Mouse (Mus musculus): ENCODE measurements around the gene Xlr3a.
"Not testable (repeated sequence)": the region's sequence is repeated elsewhere in the genome, so short reads cannot be mapped to it uniquely, and the experiment has no call there.

Xlr3a gene

DNA sequence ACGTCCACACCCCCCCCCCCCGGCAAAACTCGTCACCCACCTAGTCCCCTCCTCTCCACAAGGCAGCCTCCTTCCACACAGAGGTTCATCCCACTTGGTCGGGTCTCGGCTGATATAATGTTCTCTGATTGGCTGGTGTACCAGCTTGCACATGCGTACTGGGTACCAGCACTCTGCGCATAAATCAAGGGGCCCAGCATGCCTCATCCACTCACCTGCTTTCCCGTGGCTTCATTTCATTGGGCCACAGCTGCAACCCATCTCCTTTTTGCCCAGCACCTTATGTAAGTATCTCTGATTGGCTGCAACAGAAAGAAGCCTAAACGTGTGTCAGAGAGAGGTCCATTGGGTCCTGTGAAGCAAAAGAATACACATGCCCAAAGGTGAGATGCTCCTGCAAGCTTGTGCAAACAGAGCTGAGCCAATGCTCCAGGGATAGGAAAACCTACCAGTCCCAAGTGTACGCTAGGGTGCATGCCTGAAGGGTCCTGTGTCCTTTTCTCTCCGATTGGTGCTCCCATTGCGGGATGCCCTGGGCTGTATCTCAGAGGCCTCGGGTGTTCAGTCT, at the start of gene Xlr3a:
Gene Xlr3a, minus strand, starts transcription at position 155 of the 568 bp plus-strand sequence.
- DNase-seq (ENCODE audit: low spot score), result peak; percentile 59

DNA sequence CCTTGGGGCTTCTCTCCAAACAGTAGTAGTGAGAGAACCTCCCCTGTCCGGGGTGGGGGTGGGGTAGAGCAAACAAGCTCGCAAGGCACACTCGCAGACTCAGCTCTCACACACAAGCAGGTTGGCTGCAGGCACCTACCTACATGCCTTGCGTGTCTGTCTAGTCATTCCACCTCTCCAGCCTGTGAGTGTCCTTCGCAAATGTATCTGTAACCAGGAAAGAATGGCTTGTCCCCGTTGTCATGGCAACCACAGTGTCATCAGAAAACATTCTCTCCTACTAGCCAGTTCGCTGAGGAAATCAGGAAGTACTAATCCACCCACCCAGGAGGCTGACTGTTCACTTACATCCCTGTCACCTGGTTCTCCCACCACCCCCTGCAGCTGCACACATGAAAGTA, 46.3 kb upstream of the Xlr3a start:
- not testable (repeated sequence) for DNase-seq (ENCODE audit: low spot score)

DNA sequence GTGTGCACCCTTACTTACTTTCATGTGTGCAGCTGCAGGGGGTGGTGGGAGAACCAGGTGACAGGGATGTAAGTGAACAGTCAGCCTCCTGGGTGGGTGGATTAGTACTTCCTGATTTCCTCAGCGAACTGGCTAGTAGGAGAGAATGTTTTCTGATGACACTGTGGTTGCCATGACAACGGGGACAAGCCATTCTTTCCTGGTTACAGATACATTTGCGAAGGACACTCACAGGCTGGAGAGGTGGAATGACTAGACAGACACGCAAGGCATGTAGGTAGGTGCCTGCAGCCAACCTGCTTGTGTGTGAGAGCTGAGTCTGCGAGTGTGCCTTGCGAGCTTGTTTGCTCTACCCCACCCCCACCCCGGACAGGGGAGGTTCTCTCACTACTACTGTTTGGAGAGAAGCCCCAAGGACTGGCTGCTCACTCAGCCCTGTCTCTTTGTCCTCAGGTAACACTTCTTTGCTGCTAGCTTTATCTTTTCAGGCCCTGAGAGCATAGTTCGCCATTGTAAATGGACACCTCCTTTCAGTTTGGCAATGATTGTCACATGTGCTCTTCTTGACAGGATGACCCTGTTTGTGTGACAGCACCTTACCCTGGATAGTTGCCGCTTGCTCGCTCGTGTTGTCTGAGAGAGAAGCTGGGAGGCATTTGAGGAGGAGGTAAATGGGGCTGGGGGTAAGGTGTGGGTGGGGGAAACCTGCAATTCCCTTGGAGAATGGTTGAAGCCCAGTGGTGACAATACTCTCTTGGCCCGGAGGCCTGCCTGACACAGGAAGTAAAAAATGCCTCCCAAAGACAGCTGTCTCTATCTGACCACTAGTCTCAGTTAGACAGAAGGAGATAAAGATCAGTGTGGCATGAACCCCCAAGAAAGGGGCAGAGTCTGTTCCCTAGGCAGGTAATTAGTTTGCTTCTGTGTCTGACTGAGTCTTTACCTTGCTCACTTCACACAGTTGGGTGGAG, 26.2 kb upstream of the Xlr3a start:
- not testable (repeated sequence) for DNase-seq (ENCODE audit: low spot score)

DNA sequence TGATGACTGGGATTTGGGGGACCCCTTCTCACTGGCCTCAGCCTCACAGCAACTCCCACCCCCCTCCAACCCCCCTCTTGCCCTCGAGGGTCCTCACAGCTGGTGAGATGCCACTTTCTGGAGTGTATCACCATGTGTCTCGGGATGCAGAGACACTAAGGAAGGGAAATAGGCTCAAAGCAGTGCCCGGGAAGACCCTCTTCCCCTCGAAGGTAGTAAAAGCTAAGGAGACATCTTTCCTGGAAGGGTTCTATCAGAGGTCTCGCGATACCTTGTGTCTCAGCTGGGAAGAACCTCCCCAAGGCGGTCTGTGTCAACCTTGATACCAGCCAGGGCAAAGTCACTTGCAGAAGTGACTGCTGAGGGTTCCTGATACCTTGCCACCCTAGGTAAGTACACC, 19.9 kb upstream of the Xlr3a start, which contains the start of gene Gm14685:
Gene Gm14685, plus strand, starts transcription at position 301 of the 400 bp plus-strand sequence.
- DNase-seq (ENCODE audit: low spot score), result not testable (repeated sequence)

DNA sequence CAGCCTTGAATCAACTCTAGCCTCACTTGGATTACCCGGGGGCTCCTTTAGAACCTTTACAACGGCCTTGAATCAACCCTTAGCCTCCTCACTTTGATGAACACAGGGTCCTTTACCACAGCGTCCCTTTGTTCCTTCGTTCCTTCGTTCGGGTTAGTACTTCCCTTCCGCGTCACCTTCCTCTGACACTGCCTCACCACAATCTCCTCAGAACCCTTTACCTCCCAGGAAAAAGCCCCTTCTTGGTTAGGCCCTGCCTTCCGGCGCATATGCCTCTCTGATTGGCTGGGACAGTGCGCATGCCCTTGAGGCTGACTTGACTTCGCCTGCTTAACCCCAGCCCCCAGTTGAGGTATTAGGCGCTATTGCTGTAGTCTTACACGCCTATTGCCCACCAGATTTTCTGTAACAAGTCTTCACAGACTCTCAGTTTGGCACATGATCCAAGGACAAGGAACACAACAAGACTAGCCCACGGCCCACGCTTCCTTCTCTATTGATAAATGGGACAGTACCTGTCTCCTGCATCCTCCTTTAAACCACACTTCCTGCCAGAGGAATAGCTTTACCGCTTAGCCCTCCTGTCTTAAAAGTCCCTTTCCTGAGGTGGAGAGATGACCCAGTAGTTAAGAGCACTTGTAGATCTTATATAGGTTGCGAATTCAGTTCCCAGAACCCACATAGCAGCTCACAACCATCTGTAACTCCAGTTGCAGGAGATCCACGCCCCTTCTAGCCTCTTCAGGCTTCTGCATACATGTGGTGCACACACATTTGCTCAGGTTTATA, 14.4 kb downstream of the Xlr3a start, which contains the start of gene Xlr4a:
Gene Xlr4a, minus strand, starts transcription at position 212 of the 789 bp plus-strand sequence.
- DNase-seq (ENCODE audit: low spot score), result not testable (repeated sequence)

DNA sequence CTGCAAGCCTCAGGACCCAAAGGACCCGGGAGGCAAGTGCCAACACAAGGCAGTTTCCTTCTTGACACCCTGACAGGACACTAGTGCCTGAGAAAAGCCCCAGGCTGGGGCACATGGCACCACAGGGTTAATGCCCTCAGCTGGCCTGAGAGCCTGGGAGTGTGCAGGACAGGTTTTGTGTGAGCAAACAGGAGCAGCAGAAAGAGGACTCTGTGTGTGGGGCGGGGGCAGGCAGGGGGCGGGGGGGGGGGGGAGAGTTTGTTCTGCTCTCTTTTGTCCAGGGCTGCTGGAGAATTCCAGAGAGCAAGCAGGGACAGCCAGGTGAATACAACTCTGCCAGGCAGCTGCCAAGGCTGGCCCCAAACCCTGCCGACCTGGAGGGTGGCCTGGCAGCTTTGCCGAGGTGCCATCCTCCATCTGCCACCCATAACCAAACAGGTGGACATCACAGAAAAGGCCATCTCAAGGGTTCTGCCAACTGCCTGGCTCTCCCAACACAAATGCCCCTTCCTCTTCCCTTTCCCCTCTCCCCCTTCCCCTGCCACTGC, 30.1 kb downstream of the Xlr3a start:
- not testable (repeated sequence) for DNase-seq (ENCODE audit: low spot score)

DNA sequence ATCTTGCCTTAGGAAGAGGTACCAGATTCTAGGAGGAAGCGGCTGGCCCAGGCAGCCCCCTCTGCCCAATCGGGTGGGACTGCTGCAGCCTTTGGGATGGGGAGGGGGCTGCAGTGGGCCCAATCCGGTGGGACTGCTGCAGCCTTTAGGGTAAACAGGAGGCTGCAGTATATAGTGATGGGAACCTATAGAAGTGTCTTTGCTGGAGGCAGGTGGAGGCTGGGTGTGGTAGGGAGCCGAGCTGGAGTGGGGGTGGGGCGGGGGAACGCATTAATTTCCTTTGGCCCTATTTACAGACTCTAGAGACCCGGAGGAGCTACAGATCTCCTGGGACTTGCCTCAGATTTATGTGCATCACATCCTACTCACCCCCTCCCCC, 32.5 kb downstream of the Xlr3a start, which contains the start of gene Pnma3:
Gene Pnma3, plus strand, starts transcription at position 373 of the 379 bp plus-strand sequence.
- DNase-seq (ENCODE audit: low spot score), result no peak

DNA sequence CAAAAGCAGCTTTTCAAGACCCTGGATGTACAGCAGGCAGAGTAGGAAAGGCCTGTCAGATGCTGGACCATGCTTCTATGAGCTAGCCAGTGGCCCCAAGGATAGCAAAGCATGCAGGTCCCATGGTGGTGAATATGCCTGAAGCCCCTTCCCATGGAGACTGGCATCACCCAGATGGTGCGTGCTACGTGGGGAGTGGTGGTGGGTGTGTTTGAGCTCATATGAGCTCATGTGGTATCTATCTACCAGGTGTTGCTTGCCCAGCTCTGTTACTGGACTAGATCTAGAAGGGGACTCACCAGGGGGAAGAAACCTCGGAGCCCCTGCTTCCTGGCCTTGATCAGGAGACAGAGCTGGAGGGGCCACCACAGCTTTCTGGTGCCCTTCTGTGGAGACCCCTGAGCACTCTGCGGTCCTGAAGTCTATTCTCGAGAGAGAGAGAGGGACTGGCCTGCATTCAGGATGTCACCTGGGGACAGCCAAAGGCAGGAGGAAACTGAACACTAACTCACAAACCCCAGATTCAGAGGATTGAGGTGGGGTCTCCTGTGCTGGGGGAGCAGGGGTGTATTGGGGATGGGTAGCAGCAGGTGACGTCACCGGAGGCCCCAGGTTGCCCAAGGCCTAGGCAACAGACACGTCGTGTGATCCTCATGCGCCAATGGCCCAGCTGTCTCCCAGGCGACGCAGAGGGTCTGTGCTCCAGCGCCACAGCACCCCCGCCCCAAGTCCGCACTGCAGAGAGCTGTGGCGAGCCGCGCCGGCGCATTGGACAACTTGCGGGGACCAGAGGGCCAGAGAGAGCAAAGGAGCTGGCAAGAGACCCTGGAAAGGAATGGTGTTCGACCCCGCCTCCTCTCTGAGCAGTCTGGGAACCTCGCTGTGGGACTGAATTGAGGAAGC, 33.1 kb downstream of the Xlr3a start:
- no peak for DNase-seq (ENCODE audit: low spot score)

DNA sequence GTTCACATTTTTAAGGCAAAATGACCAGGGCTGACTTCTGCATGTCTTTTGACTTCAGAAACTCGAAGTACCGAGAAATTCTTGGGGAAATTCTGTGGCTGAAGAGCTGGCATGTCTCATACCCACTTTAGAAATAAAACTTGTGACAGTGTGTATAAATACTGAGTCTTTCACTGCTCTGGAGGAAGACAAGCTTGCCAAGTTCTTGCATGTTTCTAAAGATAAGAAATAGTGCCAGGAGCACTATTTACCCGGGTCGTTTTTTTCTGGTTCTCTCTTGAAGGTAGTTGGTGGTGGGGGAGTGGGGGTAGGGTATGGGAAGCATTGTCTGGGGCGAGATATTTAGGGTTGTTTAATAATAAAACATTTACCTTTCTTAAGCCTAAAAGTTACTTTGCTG, 34.6 kb downstream of the Xlr3a start:
- no peak for DNase-seq (ENCODE audit: low spot score)

DNA sequence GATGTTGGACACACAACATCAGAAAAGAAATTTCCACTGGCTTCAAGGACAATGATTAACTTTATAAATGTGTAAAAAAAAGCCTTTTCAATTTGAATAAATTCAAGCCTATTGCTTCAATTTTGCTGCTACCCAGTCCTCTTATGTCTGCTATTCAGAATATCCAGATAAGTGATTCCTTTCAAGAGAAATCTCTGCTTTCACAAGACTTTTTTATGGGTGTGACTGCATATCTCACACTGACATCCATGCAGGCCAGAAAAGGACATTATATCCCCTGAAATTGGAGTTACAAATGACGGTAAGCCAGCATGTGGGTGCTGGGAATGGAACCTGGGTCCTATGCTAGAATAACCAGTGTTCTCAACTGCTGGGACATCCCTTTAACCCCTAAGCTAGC, 35.4 kb downstream of the Xlr3a start:
- no peak for DNase-seq (ENCODE audit: low spot score)

DNA sequence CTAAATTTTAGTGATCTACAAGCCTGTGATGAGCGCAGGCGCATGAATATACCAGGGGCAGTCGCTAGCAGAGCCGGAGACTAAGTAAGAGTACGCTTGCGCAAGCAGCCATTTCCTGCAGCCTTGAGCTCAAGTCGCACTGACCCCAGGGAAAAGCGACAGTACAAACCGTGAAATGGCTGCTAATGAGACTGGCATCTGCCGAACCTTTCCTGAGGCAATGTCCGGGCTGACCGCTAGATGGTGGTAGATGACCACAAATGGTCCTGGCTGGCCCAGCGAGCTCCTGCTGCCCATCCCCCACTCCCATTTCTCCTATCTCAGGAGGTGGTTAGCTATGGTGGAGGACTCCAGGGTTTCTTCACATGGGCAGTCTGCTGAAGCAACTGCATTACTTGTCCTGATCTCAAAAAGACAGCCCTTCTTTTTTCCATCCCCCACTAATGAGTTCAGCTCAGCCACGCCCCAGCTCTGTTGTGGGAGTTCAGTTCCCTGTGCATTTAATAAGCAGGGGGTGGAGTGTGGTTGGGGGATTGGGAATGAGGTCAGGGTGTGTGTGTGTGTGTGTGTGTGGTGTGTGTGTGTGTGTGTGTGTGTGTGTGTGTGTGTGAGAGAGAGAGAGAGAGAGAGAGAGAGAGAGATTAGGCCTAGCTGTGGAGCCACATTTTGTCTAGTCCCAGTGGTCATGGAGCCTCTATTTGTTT, 42.9 kb downstream of the Xlr3a start:
- DNase-seq (ENCODE audit: low spot score), result peak; percentile 85

DNA sequence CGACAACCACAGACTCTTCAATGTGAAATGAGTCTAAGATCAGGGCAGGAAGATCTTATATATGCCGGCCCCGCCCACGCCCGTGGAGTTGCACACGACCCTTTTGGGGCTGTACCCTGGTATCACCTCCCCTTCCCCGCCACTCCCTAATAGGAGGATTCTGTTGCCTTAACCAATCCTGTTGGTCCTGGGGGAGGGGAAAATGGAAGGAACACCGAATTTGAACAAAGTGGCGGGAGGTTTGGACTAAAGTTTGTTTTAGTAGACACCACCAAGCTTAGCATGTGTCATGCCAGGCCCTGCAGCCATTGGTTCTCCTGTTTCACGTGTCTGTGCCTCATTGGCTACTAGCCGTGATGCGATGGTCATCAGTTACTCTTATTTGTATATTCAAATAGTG, 57.2 kb downstream of the Xlr3a start:
- DNase-seq (ENCODE audit: low spot score), result no peak

DNA sequence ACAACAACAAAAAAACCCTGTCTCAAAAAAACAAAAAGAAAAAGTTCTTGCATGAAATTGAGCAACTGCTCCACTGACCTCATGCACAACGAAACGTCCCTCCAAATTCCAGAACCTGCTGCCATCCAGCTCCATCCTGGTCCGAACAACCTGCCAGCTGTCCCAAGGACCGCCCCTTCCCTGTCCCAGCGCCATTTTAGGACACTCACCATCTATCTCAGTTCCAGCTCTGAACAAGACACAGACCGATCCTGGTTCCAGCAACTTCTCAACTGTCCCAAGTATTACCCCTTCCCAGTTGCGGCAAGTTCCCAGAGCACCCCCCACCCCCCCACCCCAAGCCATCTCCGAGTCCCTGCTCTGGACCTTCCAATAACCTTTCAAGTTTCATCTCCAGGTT, 58.1 kb downstream of the Xlr3a start:
- no peak for DNase-seq (ENCODE audit: low spot score)

DNA sequence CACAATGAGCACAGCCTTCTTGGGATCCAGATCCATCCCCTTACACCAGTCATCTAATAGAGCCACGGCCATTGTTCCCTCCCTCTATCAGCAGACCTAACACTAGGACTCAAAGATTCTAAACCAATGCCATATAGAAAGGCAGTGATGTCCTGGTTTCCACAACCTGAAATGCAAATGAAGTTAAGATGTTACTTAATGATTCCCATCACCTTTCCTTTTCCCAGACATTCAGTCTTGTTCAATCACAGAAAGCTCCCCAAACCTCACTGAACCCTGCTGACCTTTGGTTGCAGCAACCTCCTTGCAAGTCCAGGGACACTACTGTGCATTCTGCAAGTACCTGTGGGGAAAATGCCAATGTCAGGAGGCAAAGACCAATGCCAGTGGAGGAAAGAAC, 59.9 kb downstream of the Xlr3a start, which contains the start of gene Pnma5:
Gene Pnma5, minus strand, starts transcription at position 101 of the 400 bp plus-strand sequence.
- DNase-seq (ENCODE audit: low spot score), result no peak
